Mouse (Mus musculus): ENCODE measurements around the gene Limch1.

Limch1 gene

GRCm38 (mm10) chr5:66730621-66731301 is 14.9 kb upstream of the Limch1 start:
- TF ChIP-seq POU5F1 (IDR thresholded peaks at IDR 0.05; ENCODE audit: borderline replicate concordance, low read length) (no peak), CTCF (conservative IDR thresholded peaks at IDR 0.05; ENCODE audit: low read length) (no peak), NANOG (IDR thresholded peaks at IDR 0.05; ENCODE audit: borderline replicate concordance, low read length) (no peak)
- no peaks in the 10 kb centered on the region for H3K27me3 ChIP-seq (ENCODE audit: insufficient read depth, low read length)
- no peak overlapping the region for H3K4me3 ChIP-seq (replicated peaks; ENCODE audit: low read length)
- H3K36me3 ChIP-seq (ENCODE audit: insufficient read depth, low read length), result no peaks in the 10 kb centered on the region
- peaks cover 40% of the 10 kb centered on the region for H3K4me1 ChIP-seq (replicated peaks; ENCODE audit: low read depth, low read length)
- H3K9me3 ChIP-seq (ENCODE audit: low read length), result no peaks in the 10 kb centered on the region

GRCm38 (mm10) chr5:66731302-66731697 is 14.3 kb upstream of the Limch1 start:
- TF ChIP-seq NANOG (IDR thresholded peaks at IDR 0.05; ENCODE audit: borderline replicate concordance, low read length) (no peak), CTCF (conservative IDR thresholded peaks at IDR 0.05; ENCODE audit: low read length) (no peak), POU5F1 (IDR thresholded peaks at IDR 0.05; ENCODE audit: borderline replicate concordance, low read length) (no peak)
- H3K9me3 ChIP-seq (ENCODE audit: low read length), result no peaks in the 10 kb centered on the region
- H3K36me3 ChIP-seq (ENCODE audit: insufficient read depth, low read length), result no peaks in the 10 kb centered on the region
- H3K4me1 ChIP-seq (replicated peaks; ENCODE audit: low read depth, low read length), result peaks cover 36% of the 10 kb centered on the region
- H3K27me3 ChIP-seq (ENCODE audit: insufficient read depth, low read length), result no peaks in the 10 kb centered on the region
- no peak overlapping the region for H3K4me3 ChIP-seq (replicated peaks; ENCODE audit: low read length)

GRCm38 (mm10) chr5:66733556-66733955 is 12.1 kb upstream of the Limch1 start:
- H3K27me3 ChIP-seq (ENCODE audit: insufficient read depth, low read length), result no peaks in the 10 kb centered on the region
- TF ChIP-seq CTCF (conservative IDR thresholded peaks at IDR 0.05; ENCODE audit: low read length) (no peak), POU5F1 (IDR thresholded peaks at IDR 0.05; ENCODE audit: borderline replicate concordance, low read length) (no peak), NANOG (IDR thresholded peaks at IDR 0.05; ENCODE audit: borderline replicate concordance, low read length) (no peak)
- H3K4me3 ChIP-seq (replicated peaks; ENCODE audit: low read length), result no peak overlapping the region
- no peaks in the 10 kb centered on the region for H3K36me3 ChIP-seq (ENCODE audit: insufficient read depth, low read length)
- H3K4me1 ChIP-seq (replicated peaks; ENCODE audit: low read depth, low read length), result peaks cover 28% of the 10 kb centered on the region
- H3K9me3 ChIP-seq (ENCODE audit: low read length), result no peaks in the 10 kb centered on the region

- no peak overlapping the region for H3K4me3 ChIP-seq (replicated peaks; ENCODE audit: low read length)
- H3K9me3 ChIP-seq (ENCODE audit: low read length), result no peaks in the 10 kb centered on the region
- H3K27me3 ChIP-seq (ENCODE audit: insufficient read depth, low read length), result peaks cover 18% of the 10 kb centered on the region
- H3K4me1 ChIP-seq (replicated peaks; ENCODE audit: low read depth, low read length), result no peaks in the 10 kb centered on the region
- TF ChIP-seq CTCF (conservative IDR thresholded peaks at IDR 0.05; ENCODE audit: low read length) (no peak), POU5F1 (IDR thresholded peaks at IDR 0.05; ENCODE audit: borderline replicate concordance, low read length) (no peak), NANOG (IDR thresholded peaks at IDR 0.05; ENCODE audit: borderline replicate concordance, low read length) (no peak)
- H3K36me3 ChIP-seq (ENCODE audit: insufficient read depth, low read length), result no peaks in the 10 kb centered on the region
Observed at GRCm38 (mm10) chr5:66739376-66739775, 6.3 kb upstream of the Limch1 start.

DNA sequence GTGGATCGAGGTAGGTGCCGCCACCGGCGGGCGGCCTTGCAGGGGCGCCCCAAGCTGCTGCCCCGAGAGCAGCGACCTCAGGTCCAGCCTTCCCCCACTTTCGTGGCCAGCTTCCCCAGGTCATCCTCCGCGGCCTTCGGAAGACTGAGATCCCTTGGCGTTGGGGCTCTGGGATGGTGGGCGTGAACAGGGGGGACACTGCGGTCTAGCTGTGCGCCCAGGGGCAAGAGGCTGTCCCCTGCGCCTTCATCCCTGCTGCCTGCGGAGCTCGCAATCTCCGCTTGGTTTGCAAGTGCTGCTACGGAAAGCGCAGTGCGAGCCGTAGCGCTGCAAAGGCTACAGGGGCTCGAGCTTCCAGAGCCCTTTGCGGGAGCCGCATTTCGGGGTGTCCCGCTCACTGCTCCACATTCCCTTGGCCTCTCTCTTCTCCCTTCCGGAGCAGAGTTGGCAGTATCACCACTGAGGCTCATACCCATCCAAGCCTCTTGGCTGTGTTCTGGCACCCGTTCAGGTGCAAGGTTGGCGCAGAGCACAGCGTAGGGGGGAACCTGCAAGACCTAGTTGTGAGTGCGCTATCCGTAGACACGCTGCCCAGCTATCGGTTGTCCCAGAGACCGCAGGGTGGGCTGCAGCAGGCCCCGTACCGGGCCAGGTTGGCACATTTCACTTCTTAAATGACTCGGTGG is 512 bp downstream of the Limch1 start:
- Histone ChIP-seq H3K4me1 (replicated peaks; ENCODE audit: low read depth, low read length) (peaks cover 26% of the 10 kb centered on the region), H3K27me3 (ENCODE audit: insufficient read depth, low read length) (peaks cover 63% of the 10 kb centered on the region), H3K36me3 (ENCODE audit: insufficient read depth, low read length) (no peaks in the 10 kb centered on the region), H3K4me3 (replicated peaks; ENCODE audit: low read length) (peak overlapping the region; percentile 84), H3K9me3 (ENCODE audit: low read length) (0 out of 2 replicates have a peak, but pooled peaks cover 4% of the 10 kb centered on the region)
- TF ChIP-seq POU5F1 (IDR thresholded peaks at IDR 0.05; ENCODE audit: borderline replicate concordance, low read length) (no peak), NANOG (IDR thresholded peaks at IDR 0.05; ENCODE audit: borderline replicate concordance, low read length) (no peak), CTCF (conservative IDR thresholded peaks at IDR 0.05; ENCODE audit: low read length) (no peak)

DNA sequence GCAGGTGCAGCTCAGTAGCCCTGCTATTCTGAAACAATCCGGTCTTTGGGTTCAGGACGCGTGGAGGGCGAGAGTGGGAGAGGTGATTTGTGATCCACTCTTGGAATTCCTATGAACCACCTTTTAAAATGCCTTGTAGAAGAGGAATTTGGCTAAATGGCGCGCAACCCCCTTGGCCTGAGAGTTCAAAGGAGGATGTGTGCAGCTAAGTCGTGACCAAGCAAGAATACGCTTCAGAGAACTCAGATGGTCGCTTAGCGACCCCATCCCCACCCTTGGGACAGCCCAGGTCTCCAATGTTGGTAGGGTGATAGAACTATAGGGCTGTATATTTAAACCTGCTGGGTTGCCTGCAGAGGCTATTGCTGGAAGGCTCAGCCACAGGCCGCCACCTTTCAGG is 1.1 kb downstream of the Limch1 start:
- TF ChIP-seq CTCF (conservative IDR thresholded peaks at IDR 0.05; ENCODE audit: low read length), result no peak
- no peak for TF ChIP-seq NANOG (IDR thresholded peaks at IDR 0.05; ENCODE audit: borderline replicate concordance, low read length)
- no peak for TF ChIP-seq POU5F1 (IDR thresholded peaks at IDR 0.05; ENCODE audit: borderline replicate concordance, low read length)
- H3K9me3 ChIP-seq (ENCODE audit: low read length), result 0 out of 2 replicates have a peak, but pooled peaks cover 4% of the 10 kb centered on the region
- no peaks in the 10 kb centered on the region for H3K36me3 ChIP-seq (ENCODE audit: insufficient read depth, low read length)
- peaks cover 26% of the 10 kb centered on the region for H3K4me1 ChIP-seq (replicated peaks; ENCODE audit: low read depth, low read length)
- peaks cover 63% of the 10 kb centered on the region for H3K27me3 ChIP-seq (ENCODE audit: insufficient read depth, low read length)
- peak overlapping the region; percentile 84 for H3K4me3 ChIP-seq (replicated peaks; ENCODE audit: low read length)

GRCm38 (mm10) chr5:66747761-66748430 is 2.3 kb downstream of the Limch1 start:
- Histone ChIP-seq H3K27me3 (ENCODE audit: insufficient read depth, low read length) (peaks cover 60% of the 10 kb centered on the region), H3K4me1 (replicated peaks; ENCODE audit: low read depth, low read length) (peaks cover 26% of the 10 kb centered on the region), H3K36me3 (ENCODE audit: insufficient read depth, low read length) (no peaks in the 10 kb centered on the region), H3K9me3 (ENCODE audit: low read length) (0 out of 2 replicates have a peak, but pooled peaks cover 4% of the 10 kb centered on the region), H3K4me3 (replicated peaks; ENCODE audit: low read length) (no peak overlapping the region)
- no peak for TF ChIP-seq NANOG (IDR thresholded peaks at IDR 0.05; ENCODE audit: borderline replicate concordance, low read length)
- TF ChIP-seq POU5F1 (IDR thresholded peaks at IDR 0.05; ENCODE audit: borderline replicate concordance, low read length), result no peak
- no peak for TF ChIP-seq CTCF (conservative IDR thresholded peaks at IDR 0.05; ENCODE audit: low read length)

DNA sequence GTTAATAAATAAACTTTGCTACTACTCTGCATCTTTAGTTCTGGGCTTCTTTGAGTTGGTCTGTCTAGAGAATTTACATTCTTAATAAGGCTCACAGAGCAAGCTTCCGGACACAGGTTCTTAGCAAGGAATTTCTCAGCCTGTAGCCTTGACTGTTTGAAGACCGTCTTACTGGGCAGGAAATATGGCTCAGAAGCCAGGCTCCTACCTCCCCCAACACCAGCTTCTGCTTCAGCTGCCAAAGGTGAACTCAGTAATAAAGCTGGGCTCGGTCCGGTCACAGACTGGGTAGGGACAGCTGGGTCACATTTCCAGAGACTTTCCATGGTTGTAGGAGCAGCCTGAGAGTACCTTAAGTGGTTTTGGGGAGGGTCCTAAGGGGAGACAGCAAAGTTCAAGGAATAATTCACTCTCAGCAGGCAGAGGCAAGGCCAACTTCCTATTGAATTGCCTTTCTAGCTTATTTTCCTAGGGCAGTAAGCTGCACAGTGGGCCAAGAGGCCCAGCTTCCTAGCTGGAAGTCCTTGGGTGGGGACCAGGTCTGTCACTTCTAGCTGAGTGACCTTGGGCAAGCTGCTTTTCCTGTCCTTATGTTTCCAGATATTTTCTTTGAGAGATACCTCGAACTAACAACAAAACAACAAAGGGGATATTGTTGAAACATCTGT is 3.0 kb downstream of the Limch1 start:
- Histone ChIP-seq H3K9me3 (ENCODE audit: low read length) (0 out of 2 replicates have a peak, but pooled peaks cover 4% of the 10 kb centered on the region), H3K4me1 (replicated peaks; ENCODE audit: low read depth, low read length) (peaks cover 26% of the 10 kb centered on the region), H3K4me3 (replicated peaks; ENCODE audit: low read length) (no peak overlapping the region), H3K27me3 (ENCODE audit: insufficient read depth, low read length) (peaks cover 54% of the 10 kb centered on the region), H3K36me3 (ENCODE audit: insufficient read depth, low read length) (no peaks in the 10 kb centered on the region)
- TF ChIP-seq NANOG (IDR thresholded peaks at IDR 0.05; ENCODE audit: borderline replicate concordance, low read length) (no peak), CTCF (conservative IDR thresholded peaks at IDR 0.05; ENCODE audit: low read length) (no peak), POU5F1 (IDR thresholded peaks at IDR 0.05; ENCODE audit: borderline replicate concordance, low read length) (no peak)
